Mouse (Mus musculus) brain, embryonic 14.5 days (tissue): ENCODE results near the gene Olfr1320. TPM values are rescaled to one million over a fixed set of nuclear protein-coding genes. Genes with fewer than 3 reads are reported as not detected.
"Not testable (repeated sequence)": the region's sequence is repeated elsewhere in the genome, so short reads cannot be mapped to it uniquely, and the experiment has no call there.

Source experiments
- DNase-seq: peaks from one replicate; pipeline ENCODE4 v3.0.0-alpha.2; 2011; ENCODE audit warnings: low read depth
- CTCF ChIP-seq: fragments of 200-500 bp; IDR thresholded peaks from 2 replicates; pipeline ENCODE4 v1.5.1; 2012; ENCODE audit warnings: inconsistent platforms, mild to moderate bottlenecking, moderate library complexity, borderline replicate concordance; ENCODE audit not compliant: insufficient read depth, insufficient read length; ENCODE audit errors: extremely low read depth
- POLR2A ChIP-seq: fragments of 200-500 bp; IDR thresholded peaks from 2 replicates; pipeline ENCODE4 v1.6.1; 2012; ENCODE audit warnings: mild to moderate bottlenecking, inconsistent platforms, borderline replicate concordance; ENCODE audit not compliant: poor library complexity, insufficient read depth, insufficient read length, severe bottlenecking; ENCODE audit errors: extremely low read depth
- polyA plus RNA-seq: library from polyadenylated mRNA; depleted of rRNA; stranded (reverse); fragments of >200 nt; gene quantifications from 2 replicates; pipeline ENCODE4 v1.2.3, GENCODE M21; 2012; rRNA removed

Olfr1320 gene
- not detected in 2 replicates for polyA plus RNA-seq

GRCm38 (mm10) chrX:49672033-49672432 is at the start of gene Olfr1320:
TSS of gene Olfr1320 (plus strand) at chrX:49672333.
- no peak for DNase-seq

GRCm38 (mm10) chrX:49627566-49627965 is 44.6 kb upstream of the Olfr1320 start:
- no peak for TF ChIP-seq POLR2A
- no peak for TF ChIP-seq CTCF
- DNase-seq: peak; percentile 13

More at GRCm38 (mm10) chrX:49672033-49672432, at the start of gene Olfr1320:
- TF ChIP-seq CTCF (no peak), POLR2A (no peak)

- no peak for DNase-seq
- TF ChIP-seq CTCF (no peak), POLR2A (no peak)
Measured at GRCm38 (mm10) chrX:49631195-49631594, 40.9 kb upstream of the Olfr1320 start.

GRCm38 (mm10) chrX:49660781-49661180 is 11.4 kb upstream of the Olfr1320 start:
- not testable (repeated sequence) for DNase-seq

Other genes with a start within 250 kb of the Olfr1320 start
- 1.5 and 3.2 TPM in 2 replicates for gene Arhgap36, start 208.4 kb upstream of the Olfr1320 start, polyA plus RNA-seq
- gene Olfr1321, start 62.7 kb downstream of the Olfr1320 start, polyA plus RNA-seq: not detected in 2 replicates
- 5.3 and 6.8 TPM in 2 replicates for gene Igsf1, start 125.4 kb downstream of the Olfr1320 start, polyA plus RNA-seq
- gene Olfr1322, start 219.2 kb downstream of the Olfr1320 start, polyA plus RNA-seq: not detected in 2 replicates